Mouse (Mus musculus) gonadal fat pad, adult 2 months (tissue): Measurements from ENCODE around the gene Irf7. TPM values are rescaled to one million over a fixed set of nuclear protein-coding genes. Genes with fewer than 3 reads are reported as not detected.

Experiments
- DNase-seq: peaks from one replicate; pipeline ENCODE4 v3.0.0-alpha.2; 2012; ENCODE audit warnings: low read depth
- polyA plus RNA-seq: library from polyadenylated mRNA; depleted of rRNA; stranded (reverse); fragments of >200 nt; gene quantifications from 2 replicates; pipeline ENCODE4 v1.2.3, GENCODE M21; 2012; rRNA removed

The Irf7 gene
- polyA plus RNA-seq: 53.6 and 59.7 TPM in 2 replicates

DNA sequence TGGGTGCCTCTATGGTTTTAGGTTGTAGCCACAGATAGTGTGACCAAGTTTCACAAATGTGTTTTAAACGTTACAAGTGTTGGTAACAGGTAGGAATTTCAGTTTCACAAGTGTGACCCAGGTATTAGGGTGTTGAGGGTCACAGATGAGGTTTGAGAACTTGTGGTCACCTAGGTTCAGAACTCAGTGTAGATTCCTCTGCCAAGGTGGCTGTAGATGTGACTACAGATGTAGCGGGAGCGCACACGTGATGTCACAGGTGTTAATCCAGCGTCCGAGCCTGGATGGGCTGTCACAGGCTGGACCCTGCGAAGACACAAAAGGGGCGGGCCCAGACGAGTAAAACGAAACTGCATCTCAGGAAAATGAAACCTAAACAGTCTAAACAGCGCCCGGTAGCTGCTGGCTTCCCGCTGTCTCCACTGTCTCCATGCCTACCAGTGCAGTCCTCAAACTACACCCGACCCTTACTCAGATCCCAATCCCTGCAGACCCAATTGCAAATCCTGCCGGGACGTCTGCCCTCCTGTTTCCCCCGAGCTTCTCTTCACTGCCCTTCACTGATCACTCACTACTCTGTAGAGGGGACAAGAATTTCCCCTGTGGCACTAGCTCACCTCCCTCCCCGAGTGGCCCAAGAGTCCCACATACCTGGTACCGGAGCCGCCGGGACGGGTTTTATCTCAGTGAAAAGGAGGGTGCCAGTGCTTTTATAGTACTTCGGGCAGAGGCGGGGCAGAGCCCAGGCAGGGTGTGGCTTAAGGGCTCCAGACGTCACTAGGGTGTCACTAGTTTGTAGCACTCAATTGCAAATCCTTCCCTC, at the start of gene Irf7:
TSS of gene Irf7 (minus strand) at position 743 of the 823 bp plus-strand sequence.
- DNase-seq: no peak

DNA sequence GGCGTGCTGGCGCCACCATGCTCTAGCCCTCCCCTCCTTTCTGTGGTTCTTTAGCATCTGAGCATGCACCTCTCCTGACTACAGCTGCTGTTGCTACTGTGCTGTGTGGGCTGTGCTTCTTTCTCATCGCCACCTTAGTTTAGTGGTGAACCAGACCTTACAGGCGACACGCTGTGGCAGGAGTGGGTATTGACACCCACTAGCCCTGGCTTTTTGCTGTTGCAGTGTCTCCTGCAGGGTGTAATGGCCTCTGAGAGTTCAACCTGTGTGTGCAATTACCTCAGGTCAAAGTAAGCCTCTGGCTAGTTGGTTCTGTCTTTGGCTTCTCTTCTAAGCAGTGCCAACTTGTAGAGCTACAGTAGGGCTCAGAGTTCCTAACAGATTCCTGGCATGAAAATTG, 49.7 kb upstream of the Irf7 start:
- no peak for DNase-seq

- DNase-seq: no peak
These were observed 48.8 kb upstream of the Irf7 start for GRCm38 (mm10) chr7:141315076-141315475.

DNA sequence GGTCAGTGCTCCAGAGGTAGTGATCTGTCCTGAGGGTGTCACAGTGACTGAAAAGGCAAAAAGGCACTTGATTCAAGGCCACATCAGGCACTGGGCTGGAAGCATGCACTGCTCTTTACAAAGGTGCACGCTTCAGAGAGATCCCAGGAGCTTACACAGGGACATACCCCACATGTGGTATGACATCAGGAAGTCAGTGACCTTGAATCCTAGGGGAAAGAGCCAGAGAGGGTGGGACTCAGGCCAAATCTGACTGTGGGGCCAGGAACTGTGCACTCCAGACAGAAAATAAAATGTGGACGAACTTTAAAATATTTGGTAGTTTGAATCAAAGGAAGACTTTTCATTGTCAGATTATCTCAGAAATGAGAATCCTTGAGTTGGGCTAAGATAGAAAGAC, 48.1 kb upstream of the Irf7 start:
- DNase-seq: no peak

GRCm38 (mm10) chr7:141304537-141304936, 38.3 kb upstream of the Irf7 start:
- no peak for DNase-seq

DNA sequence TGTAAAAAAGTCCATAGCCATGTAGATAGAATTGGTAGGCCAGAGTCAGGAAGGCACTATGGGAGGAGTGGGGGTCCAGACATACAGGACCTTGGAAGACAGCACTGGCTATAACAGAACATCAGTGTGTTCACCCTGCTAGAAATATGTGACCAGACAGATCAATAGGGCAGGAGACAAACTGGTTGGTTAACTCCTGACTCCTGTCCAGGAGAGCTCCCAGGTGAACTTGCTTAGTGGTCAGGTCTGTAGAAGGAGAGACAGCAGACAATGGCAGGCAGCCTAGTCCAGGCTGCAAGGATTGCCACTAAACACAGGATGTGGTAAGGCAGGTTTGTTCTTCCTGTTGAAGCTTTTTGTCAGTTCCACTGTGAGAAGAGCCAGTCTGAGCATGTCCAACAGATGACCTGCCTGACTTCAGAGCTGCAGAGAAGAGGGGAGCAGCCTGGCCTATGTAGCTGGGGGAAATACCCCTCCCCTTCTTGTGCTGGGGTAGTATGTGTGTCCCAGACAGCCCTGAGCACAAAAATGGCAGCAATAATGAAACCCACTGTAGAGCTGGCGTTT, 36.5 kb upstream of the Irf7 start:
- no peak for DNase-seq

- DNase-seq: no peak
These were observed 35.1 kb upstream of the Irf7 start for GRCm38 (mm10) chr7:141301386-141301785.

DNA sequence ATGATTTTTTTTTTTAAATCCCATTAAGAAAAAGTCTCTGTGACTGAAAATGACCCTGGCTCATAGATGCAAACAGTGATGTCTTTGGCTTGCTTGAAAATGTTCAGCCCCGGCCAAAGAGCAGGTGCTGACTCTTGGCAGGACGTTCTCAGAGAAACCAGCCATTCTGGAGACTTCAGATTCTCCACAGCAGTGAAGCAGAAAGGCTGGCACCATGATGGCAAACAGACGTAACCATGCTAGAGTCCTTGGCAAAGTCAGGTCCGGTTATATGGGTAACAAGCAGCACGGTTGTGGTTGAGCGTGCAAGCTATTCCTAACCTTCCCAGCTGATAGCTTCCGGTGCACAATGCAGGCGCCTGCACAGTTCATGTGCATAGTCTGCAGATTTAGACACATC, 32.9 kb upstream of the Irf7 start:
- no peak for DNase-seq

DNA sequence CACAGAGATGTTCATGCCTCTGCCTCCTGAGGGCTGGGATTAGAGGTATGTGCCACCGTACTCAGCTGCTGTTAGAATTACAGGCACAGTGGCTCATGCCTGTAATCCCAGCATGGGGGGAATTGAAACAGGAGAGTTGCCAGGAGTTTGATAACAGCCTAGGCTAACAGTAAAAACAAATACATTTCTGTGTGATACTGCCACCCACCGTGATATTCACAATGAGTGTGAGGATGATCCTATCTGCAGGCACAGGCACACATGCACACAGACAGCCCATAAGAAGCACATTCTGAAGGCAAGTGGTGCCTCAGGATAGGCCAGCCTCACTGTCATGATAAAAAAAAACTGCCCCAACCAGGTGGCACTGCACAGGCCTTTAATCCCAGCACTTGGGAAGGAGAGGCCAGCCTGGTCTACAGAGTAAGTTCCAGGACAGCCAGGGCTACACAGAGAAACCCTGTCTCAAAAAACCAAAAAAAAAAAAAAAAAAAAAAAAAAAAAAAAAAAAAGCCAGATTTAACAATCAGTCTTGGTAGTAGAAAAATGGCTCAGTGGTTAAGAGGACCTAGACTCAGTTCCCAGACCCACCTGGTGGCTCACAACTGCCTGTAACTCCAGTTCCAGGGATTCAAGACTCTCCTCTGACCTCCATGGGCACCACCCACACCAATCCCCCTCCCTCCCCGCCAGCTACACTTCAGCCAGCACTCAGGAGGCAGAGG, 31.8 kb upstream of the Irf7 start:
- no peak for DNase-seq

GRCm38 (mm10) chr7:141294479-141294878, 28.2 kb upstream of the Irf7 start:
- no peak for DNase-seq

DNA sequence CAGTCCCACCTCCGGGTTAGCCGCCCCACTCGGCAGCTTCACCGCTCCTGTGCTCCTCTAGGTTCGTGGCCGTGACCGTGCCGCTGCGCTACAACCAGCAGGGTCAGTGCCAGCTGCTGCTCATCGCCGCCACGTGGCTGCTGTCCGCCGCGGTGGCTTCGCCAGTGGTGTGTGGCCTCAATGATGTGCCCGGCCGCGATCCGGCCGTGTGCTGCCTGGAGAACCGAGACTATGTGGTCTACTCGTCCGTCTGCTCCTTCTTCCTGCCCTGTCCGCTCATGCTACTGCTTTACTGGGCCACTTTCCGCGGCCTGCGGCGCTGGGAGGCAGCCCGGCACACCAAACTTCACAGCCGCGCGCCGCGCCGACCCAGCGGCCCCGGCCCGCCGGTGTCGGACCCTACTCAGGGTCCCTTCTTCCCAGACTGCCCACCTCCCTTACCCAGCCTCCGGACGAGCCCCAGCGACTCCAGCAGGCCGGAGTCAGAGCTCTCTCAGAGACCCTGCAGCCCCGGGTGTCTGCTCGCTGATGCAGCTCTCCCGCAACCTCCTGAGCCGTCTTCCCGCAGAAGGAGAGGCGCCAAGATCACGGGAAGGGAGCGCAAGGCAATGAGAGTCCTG, 27.7 kb upstream of the Irf7 start:
- DNase-seq: no peak

- DNase-seq: no peak
These were observed 26.5 kb upstream of the Irf7 start for GRCm38 (mm10) chr7:141292583-141293388.

GRCm38 (mm10) chr7:141291921-141292582, 25.8 kb upstream of the Irf7 start, which contains the start of gene Drd4:
Gene Drd4 (plus strand): TSS chr7:141292006.
- no peak for DNase-seq

DNA sequence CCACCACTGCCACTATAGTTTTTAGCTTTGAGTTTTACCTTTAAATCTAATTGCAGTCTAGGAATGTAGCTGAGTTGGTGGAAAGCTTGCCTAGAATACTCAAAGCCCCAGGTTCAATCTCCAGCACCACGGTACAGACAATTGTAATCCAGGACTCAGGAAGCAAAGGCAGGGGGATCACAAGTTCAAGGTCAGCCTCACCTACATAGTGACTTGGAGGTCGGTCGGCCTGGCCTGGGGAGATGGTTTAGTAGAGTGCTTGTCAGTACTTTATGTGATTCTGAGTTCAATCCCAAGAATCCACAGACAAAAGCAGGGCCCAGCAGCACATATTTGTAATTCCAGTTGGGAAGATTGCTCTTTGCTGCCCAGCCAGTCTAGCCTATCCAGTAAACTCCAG, 21.8 kb upstream of the Irf7 start:
- no peak for DNase-seq

DNA sequence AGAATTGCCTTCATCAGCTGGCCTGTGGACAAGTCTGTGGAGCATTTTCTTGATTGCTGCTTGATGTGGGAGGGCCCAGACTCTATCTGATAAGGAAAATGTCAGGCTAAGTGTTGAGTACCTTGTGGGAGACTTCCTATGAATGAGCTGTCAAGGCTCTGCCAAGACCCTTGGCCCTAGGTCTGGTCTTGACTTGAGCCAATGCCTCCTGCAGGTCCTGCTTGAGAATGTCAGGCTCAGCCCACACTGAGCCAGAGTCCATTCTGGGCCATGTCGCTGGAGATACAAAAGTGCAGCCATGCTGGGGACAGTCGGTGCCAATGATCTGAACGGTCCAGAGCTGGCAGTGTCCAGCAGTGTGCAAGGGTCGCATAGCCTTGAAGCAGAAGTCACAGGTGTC, 16.5 kb upstream of the Irf7 start:
- DNase-seq: no peak

DNA sequence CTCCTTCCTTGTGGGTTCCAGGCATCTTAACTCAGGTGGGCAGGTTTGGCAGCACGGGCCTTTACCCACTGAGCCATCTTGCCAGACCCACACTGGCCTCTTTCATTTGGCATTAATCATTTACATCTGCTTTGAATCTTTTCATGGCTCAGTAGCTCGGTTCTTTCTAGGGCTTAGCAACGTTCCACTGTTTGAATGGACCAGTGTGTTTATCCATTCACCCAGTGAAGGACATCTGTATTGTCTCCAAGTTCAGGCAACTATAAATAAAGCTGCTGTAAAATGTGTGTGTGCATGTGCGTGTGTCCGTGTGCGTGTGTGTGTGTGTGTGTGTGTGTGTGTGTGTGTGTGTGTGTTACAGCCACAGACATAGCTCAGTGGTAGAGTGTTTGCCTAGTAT, 15.2 kb upstream of the Irf7 start:
- DNase-seq: no peak

DNA sequence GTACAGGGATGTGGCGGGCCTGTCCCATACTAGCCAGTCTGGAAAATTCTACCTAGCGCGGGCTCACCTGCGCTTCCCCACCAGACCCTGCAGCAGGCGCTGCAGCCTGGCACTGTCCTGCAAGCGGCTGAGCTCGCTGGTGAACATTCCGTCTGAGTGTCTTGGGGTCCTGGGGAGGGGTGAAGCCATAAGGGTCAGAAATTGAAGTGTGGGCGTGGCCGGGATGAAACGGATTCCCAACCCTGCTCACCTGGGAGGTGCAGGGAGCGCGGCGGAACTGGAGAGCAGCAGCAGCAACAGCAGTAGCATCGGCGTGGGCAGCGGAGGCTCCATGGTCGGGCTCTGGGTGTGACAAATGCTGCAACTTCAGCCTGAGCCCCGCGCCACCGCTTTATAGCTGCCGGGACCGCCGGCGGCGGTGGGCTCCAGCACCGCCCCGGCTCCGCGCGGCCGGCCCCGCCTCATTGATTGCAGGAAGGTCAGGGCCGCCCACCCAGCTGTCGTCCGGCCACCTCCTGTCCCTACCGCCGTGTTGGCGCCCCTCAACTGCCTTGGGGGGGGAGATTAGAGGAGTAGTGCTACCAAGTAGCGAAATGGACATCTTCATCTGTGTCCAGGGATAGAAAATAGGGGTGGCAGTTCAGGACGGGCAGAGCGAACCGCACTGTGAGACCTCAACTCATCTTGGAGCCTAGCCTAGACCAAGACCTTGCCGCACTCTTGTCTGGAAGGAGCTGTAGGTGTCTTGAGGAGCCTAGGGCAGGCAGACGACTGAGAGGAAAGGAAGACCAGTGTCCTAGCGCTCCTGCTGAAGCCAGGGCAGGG, 12.7 kb upstream of the Irf7 start, which contains the start of gene Sct:
TSS of gene Sct (minus strand) at position 368 of the 825 bp plus-strand sequence.
- DNase-seq: no peak

GRCm38 (mm10) chr7:141277701-141278678, 11.7 kb upstream of the Irf7 start:
- DNase-seq: no peak

DNA sequence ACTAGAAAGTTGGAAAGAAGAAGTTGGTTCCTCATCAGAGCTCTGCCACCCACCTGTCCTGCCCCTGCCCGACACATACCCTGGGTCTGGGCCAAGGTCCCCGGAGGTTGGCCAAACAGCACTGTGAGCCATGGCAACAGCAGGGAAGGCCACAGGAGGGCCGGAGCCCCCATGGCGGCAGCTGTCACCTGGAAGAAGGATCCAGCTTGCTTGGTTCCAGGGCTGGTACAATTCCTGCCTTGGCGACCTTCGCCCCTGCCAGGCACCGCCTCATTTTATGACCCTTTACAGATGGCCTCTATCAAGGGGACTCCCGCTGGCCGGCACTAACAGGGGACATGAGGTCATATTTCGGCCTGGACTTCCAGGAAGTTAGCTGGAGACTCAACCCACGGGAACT, 10.3 kb upstream of the Irf7 start, which contains the start of gene Cdhr5:
TSS of gene Cdhr5 (minus strand) at position 241 of the 400 bp plus-strand sequence.
- no peak for DNase-seq
